Mouse (Mus musculus) thymus, adult 2 months (tissue): Measurements from ENCODE around the gene Cep19. TPM values are rescaled to one million over a fixed set of nuclear protein-coding genes. Genes with fewer than 3 reads are reported as not detected.
A peak's percentile ranks its signal among the peaks of the same experiment; 100 is the strongest.

Experiments used
- DNase-seq: peaks from one replicate; pipeline ENCODE4 v3.0.0; 2021
- H3K27ac ChIP-seq: fragments of 200-500 bp; 2 replicates; pipeline ENCODE4 v1.5.1; 2012; ENCODE audit warnings: low read length, control low read depth; ENCODE audit not compliant: control insufficient read depth, insufficient read depth
- H3K27me3 ChIP-seq: fragments of 200-500 bp; 2 replicates; pipeline ENCODE4 v1.6.1; 2012; ENCODE audit warnings: mild to moderate bottlenecking, low read length, moderate library complexity, mixed read lengths; ENCODE audit not compliant: control insufficient read depth, insufficient read depth
- H3K36me3 ChIP-seq: fragments of 200-500 bp; 2 replicates; pipeline ENCODE4 v1.6.1; 2012; ENCODE audit warnings: mild to moderate bottlenecking, low read length, moderate library complexity; ENCODE audit not compliant: control insufficient read depth, insufficient read depth
- H3K4me1 ChIP-seq: fragments of 200-500 bp; replicated peaks from 2 replicates; pipeline ENCODE4 v1.6.1; 2012; ENCODE audit warnings: low read length; ENCODE audit not compliant: control insufficient read depth, insufficient read depth
- H3K4me3 ChIP-seq: fragments of 200-500 bp; 2 replicates; pipeline ENCODE4 v1.5.1; 2012; ENCODE audit warnings: mild to moderate bottlenecking, low read length, control low read depth, moderate library complexity; ENCODE audit not compliant: control insufficient read depth, insufficient read depth
- CTCF ChIP-seq: fragments of 200-500 bp; IDR thresholded peaks from 2 replicates; pipeline ENCODE4 v1.5.1; 2012; ENCODE audit warnings: mild to moderate bottlenecking, control low read depth, low read length, moderate library complexity, borderline replicate concordance; ENCODE audit not compliant: control insufficient read depth, poor library complexity, insufficient read depth; ENCODE audit errors: extremely low read depth
- POLR2A ChIP-seq: fragments of 200-500 bp; IDR thresholded peaks from 2 replicates; pipeline ENCODE4 v1.6.1; 2012; ENCODE audit warnings: mild to moderate bottlenecking, low read length, control low read depth, moderate library complexity; ENCODE audit not compliant: control insufficient read depth, poor library complexity, insufficient read depth; ENCODE audit errors: extremely low read depth
- WGBS: fragments of 180-500 bp; shearing (Covaris S2); methylation state at CpG from one replicate; pipeline ENCODE4 v1.1.7; 2018; 5-methylcytosine and 5-hydroxymethylcytosine counted together
- polyA plus RNA-seq: library from polyadenylated mRNA; depleted of rRNA; stranded (reverse); fragments of >200 nt; gene quantifications from 2 replicates; pipeline ENCODE4 v1.2.3, GENCODE M21; 2012

Gene Cep19
- polyA plus RNA-seq, 1 experiment, result 21.4 TPM

GRCm38 (mm10) chr16:32124444-32125335 lies 25.1 kb downstream of the Cep19 start:
- Histone ChIP-seq H3K4me1 (peaks cover 13% of the 10 kb centered on the region), H3K4me3 (no peak overlapping the region), H3K27ac (no peak overlapping the region), H3K36me3 (no peaks in the 10 kb centered on the region), H3K27me3 (no peaks in the 10 kb centered on the region)
- DNase-seq, result no peak
- WGBS, result 73% methylated on average over 17 of the region's 17 CpGs
- no peak for TF ChIP-seq CTCF
- TF ChIP-seq POLR2A, result no peak

DNA sequence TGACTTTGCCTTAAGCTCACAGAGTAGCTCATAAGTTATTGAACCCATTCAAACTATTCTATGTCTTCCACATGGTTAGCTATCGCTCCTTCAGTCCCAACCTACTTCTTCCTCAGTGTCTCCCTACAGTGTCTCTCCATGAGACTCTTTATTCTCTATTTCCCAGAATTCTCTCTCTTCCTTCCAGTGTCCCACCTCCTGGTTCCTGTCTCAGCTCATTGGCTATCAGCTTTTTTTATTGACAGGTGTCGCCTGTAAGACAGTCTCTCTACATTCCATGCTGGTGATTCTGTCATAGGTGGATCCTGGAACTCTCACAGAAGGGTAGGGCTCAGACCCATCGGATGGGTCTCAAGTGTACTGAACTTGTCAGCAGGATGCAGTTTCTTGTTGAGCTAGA lies 25.8 kb downstream of the Cep19 start:
- Histone ChIP-seq H3K27ac (no peak overlapping the region), H3K27me3 (no peaks in the 10 kb centered on the region), H3K4me1 (peaks cover 16% of the 10 kb centered on the region), H3K36me3 (no peaks in the 10 kb centered on the region), H3K4me3 (no peak overlapping the region)
- DNase-seq, result no peak
- WGBS, result 96% methylated on average over 3 of the region's 3 CpGs
- TF ChIP-seq CTCF (no peak), POLR2A (no peak)

DNA sequence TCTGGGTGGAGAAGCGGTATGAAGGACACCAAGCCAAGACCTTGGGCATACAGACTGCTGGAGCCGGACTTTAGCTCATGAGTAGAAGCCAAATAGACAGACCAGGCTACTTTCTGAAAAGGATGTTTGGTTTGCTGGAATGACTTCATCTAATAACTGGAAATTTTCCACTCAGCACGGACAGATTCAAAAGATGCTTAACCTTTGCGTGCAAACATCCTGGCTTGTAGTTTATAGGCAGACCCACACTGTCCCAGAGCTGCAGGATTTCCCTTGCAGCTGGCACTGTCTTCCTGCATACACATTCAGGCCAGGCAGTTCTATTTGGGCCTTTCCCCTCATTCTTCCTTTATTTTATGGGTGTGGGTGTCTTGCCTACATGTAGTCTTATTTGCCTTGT lies 27.4 kb downstream of the Cep19 start:
- Histone ChIP-seq H3K36me3 (no peaks in the 10 kb centered on the region), H3K4me1 (peaks cover 21% of the 10 kb centered on the region), H3K4me3 (no peak overlapping the region), H3K27ac (no peak overlapping the region), H3K27me3 (no peaks in the 10 kb centered on the region)
- TF ChIP-seq POLR2A (no peak), CTCF (no peak)
- DNase-seq, result no peak
- 66% methylated on average over 4 of the region's 4 CpGs for WGBS

DNA sequence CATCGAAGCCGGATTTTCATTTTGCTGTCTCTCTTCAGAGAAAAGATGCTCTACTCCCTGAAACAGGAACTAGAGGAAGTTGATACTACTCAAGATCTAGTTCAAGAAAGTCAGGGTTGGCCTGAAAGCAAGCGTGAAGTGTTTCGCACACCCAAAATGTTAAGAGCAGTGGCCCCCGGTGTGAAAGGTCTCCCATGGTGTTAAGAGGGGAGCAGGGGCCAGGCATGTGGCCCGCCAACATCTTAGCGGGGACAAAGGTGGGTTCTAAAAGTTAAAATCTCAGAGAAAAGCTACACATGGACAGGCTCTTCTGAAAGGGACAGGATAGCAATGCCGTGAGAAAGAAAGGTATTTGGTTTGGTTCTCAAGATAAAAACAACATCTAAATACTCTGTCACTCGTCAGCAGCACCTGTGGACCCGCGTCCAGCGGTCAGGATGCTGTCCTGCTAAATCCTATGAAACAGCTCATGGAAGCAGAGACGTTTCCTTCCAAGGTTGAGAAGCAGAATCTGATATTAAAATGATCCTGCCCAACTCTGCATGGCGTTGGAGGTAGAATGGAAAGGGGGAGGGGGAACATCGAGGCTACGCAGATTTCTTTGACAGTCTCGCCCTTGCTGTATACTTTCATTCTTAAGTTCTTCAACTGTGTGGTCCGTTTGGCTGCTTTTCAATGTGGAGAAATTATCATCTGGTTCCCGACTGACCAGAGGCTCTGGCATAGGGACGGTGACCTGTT lies 30.0 kb downstream of the Cep19 start:
- Histone ChIP-seq H3K27ac (peak overlapping the region; percentile 90), H3K4me3 (peak overlapping the region; percentile 63), H3K36me3 (no peaks in the 10 kb centered on the region), H3K4me1 (peaks cover 21% of the 10 kb centered on the region), H3K27me3 (no peaks in the 10 kb centered on the region)
- DNase-seq, result no peak
- 15% methylated on average over 20 of the region's 20 CpGs for WGBS
- TF ChIP-seq POLR2A (no peak), CTCF (no peak)

DNA sequence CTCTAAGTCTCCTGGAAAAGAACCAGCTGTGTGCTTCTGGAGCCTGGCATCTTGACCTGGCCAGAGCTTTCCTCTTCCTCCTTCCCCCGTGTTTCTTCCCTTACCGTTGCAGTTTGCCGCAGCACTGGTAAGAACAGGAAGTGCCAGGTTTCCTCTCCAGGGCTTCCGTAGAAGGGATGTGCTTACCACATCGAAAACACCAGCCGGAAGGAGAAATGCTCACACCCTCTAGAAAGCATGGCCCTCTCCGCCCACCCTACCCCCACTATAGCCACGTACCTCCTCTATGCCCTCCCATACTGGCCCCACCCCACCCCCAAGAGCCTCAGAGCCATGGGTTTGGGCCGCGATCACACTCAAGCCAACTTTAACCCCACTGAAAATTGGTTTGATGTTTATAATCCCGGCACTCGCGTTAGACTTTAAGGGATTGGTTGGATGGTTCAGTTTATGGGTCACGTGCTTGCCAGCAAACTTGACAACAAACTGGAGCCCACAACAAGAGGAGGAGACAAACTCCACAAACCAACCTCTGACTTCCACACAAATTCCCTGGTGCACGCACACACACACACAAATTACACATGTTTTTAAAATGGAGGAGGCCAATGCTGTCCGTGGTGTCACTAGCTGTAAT lies 30.7 kb downstream of the Cep19 start:
- Histone ChIP-seq H3K27me3 (no peaks in the 10 kb centered on the region), H3K4me1 (peaks cover 21% of the 10 kb centered on the region), H3K4me3 (peak overlapping the region; percentile 63), H3K27ac (peak overlapping the region; percentile 90), H3K36me3 (no peaks in the 10 kb centered on the region)
- WGBS, result 10% methylated on average over 16 of the region's 16 CpGs
- DNase-seq, result peak; percentile 78
- TF ChIP-seq CTCF, result no peak
- TF ChIP-seq POLR2A, result peak; percentile 74

GRCm38 (mm10) chr16:32133148-32133547 lies 33.5 kb downstream of the Cep19 start:
- Histone ChIP-seq H3K4me3 (no peak overlapping the region), H3K27me3 (no peaks in the 10 kb centered on the region), H3K4me1 (peaks cover 17% of the 10 kb centered on the region), H3K36me3 (no peaks in the 10 kb centered on the region), H3K27ac (no peak overlapping the region)
- 95% methylated on average over 3 of the region's 3 CpGs for WGBS
- DNase-seq, result no peak
- TF ChIP-seq POLR2A, result no peak
- TF ChIP-seq CTCF, result no peak
